Mouse (Mus musculus) intestine, embryonic 15.5 days (tissue): Measurements from ENCODE around the gene Hus1. TPM values are rescaled to one million over a fixed set of nuclear protein-coding genes. Genes with fewer than 3 reads are reported as not detected.
A peak's percentile ranks its signal among the peaks of the same experiment; 100 is the strongest.

Source experiments
- ATAC-seq: fragments of 200-750 bp; cut with Nextera tagmentation; 2 replicates; pipeline ENCODE4 v1.8.0; 2017; ENCODE audit warnings: moderate TSS enrichment, moderate library complexity
- H3K27ac ChIP-seq: fragments of 300-500 bp; sonication (generic); 2 replicates; pipeline ENCODE4 v1.5.1; 2015; ENCODE audit warnings: mild to moderate bottlenecking, inconsistent platforms
- H3K27me3 ChIP-seq: fragments of 300-500 bp; sonication (generic); replicated peaks from 2 replicates; pipeline ENCODE4 v1.6.1; 2015; ENCODE audit warnings: inconsistent platforms
- H3K36me3 ChIP-seq: fragments of 300-500 bp; sonication (generic); 2 replicates; pipeline ENCODE4 v1.6.1; 2015; ENCODE audit warnings: inconsistent platforms
- H3K4me1 ChIP-seq: fragments of 300-500 bp; sonication (generic); replicated peaks from 2 replicates; pipeline ENCODE4 v1.6.1; 2015; ENCODE audit warnings: inconsistent platforms
- H3K4me2 ChIP-seq: fragments of 300-500 bp; sonication (generic); replicated peaks from 2 replicates; pipeline ENCODE4 v1.6.1; 2015; ENCODE audit warnings: mild to moderate bottlenecking, inconsistent platforms
- H3K4me3 ChIP-seq: fragments of 300-500 bp; sonication (generic); replicated peaks from 2 replicates; pipeline ENCODE4 v1.5.1; 2015; ENCODE audit warnings: inconsistent platforms
- H3K9ac ChIP-seq: fragments of 300-500 bp; sonication (generic); 2 replicates; pipeline ENCODE4 v1.6.1; 2015; ENCODE audit warnings: inconsistent platforms
- H3K9me3 ChIP-seq: fragments of 300-500 bp; sonication (generic); 2 replicates; pipeline ENCODE4 v1.6.1; 2016; ENCODE audit warnings: inconsistent platforms
- WGBS: fragments of 180-500 bp; shearing (Covaris S2); methylation state at CpG from one replicate; pipeline ENCODE4 v1.1.7; 2015; 5-methylcytosine and 5-hydroxymethylcytosine counted together
- polyA plus RNA-seq: library from polyadenylated mRNA; unstranded; fragments of >200 nt; fragmentation: Nextera tagmentation; extraction: Ambion mirVana; gene quantifications from 2 replicates; pipeline ENCODE4 v1.2.1, GENCODE M21; 2015

Gene Hus1
- polyA plus RNA-seq, 1 experiment from 2014 or later = 14.1 TPM

GRCm38 (mm10) chr11:9024782-9025181 is 13.8 kb upstream of the Hus1 start:
- H3K36me3 ChIP-seq = no peaks in the 10 kb centered on the region
- no peak for ATAC-seq
- no peak overlapping the region for H3K9ac ChIP-seq
- no peaks in the 10 kb centered on the region for H3K9me3 ChIP-seq
- no peaks in the 10 kb centered on the region for H3K4me1 ChIP-seq
- H3K27me3 ChIP-seq = no peaks in the 10 kb centered on the region
- 77% methylated on average over 7 of the region's 7 CpGs for WGBS
- no peak overlapping the region for H3K4me3 ChIP-seq
- no peak overlapping the region for H3K4me2 ChIP-seq
- no peak overlapping the region for H3K27ac ChIP-seq

DNA sequence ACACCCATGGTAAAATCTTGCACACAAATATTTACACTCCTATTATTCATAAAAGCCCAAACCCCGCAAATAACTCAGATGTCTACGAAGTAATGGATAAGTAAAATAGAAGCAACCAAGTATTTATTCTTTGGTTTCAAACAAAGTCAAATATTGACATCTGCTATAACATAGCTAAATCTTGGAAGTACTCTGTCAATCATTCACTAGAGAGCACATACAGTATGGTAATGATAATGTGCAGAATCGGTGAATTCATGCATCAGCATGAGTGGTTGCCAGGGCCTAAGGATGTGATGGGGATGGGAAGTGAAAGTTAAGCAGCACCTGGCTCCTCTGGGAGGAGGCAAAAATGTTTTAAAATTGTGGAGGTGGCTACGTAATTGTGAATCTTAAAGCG is 9.2 kb upstream of the Hus1 start:
- Histone ChIP-seq H3K27ac (no peak overlapping the region), H3K4me3 (no peak overlapping the region), H3K4me2 (no peak overlapping the region), H3K27me3 (no peaks in the 10 kb centered on the region), H3K36me3 (no peaks in the 10 kb centered on the region), H3K4me1 (no peaks in the 10 kb centered on the region), H3K9me3 (no peaks in the 10 kb centered on the region), H3K9ac (no peak overlapping the region)
- 80% methylated on average over 5 of the region's 5 CpGs for WGBS
- no peak for ATAC-seq

GRCm38 (mm10) chr11:9018491-9019267 is 7.7 kb upstream of the Hus1 start:
- Histone ChIP-seq H3K27me3 (no peaks in the 10 kb centered on the region), H3K36me3 (no peaks in the 10 kb centered on the region), H3K9ac (no peak overlapping the region), H3K4me1 (no peaks in the 10 kb centered on the region), H3K9me3 (no peaks in the 10 kb centered on the region), H3K27ac (no peak overlapping the region), H3K4me3 (no peak overlapping the region), H3K4me2 (no peak overlapping the region)
- WGBS = 76% methylated on average over 6 of the region's 6 CpGs
- ATAC-seq = no peak

- Histone ChIP-seq H3K4me3 (no peak overlapping the region), H3K27me3 (no peaks in the 10 kb centered on the region), H3K4me2 (no peak overlapping the region), H3K36me3 (no peaks in the 10 kb centered on the region), H3K4me1 (0 out of 2 replicates have a peak, but pooled peaks cover 3% of the 10 kb centered on the region), H3K9me3 (no peaks in the 10 kb centered on the region), H3K9ac (no peak overlapping the region), H3K27ac (no peak overlapping the region)
- WGBS = 55% methylated on average over 3 of the region's 3 CpGs
- ATAC-seq = no peak
These were observed 3.7 kb upstream of the Hus1 start for GRCm38 (mm10) chr11:9014740-9015139.

GRCm38 (mm10) chr11:9011348-9011747 is 357 bp upstream of the Hus1 start:
- Histone ChIP-seq H3K9me3 (no peaks in the 10 kb centered on the region), H3K27ac (no peak overlapping the region), H3K4me3 (peak overlapping the region; percentile 80), H3K4me2 (peak overlapping the region; percentile 74), H3K9ac (peak overlapping the region; percentile 85), H3K4me1 (peaks cover 3% of the 10 kb centered on the region; the same call in 1 of the 2 replicates), H3K36me3 (0 out of 2 replicates have a peak, but pooled peaks cover under 1% of the 10 kb centered on the region), H3K27me3 (no peaks in the 10 kb centered on the region)
- 3% methylated on average over 3 of the region's 3 CpGs for WGBS
- ATAC-seq = peak; percentile 50

DNA sequence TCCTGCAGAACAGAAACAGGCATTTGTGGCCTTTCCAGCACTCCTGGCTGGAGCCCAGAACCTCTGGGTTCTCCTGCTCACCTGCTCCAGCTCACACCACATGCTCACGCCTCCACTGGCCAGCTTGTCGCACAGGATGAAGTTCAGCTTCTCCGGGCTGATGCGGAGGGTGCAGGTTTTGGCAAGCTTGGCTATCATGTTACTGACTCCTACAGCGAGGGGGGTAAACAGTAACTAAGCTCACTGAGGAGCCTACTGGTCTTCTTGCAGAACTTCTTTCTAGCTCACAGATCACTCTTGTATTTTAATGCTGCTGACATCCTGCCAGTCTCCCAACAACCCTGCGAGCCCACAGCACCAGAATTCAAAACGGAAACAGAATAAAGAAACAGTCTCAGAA is 575 bp downstream of the Hus1 start:
- Histone ChIP-seq H3K9ac (peak overlapping the region; percentile 85), H3K4me3 (peak overlapping the region; percentile 80), H3K4me2 (peak overlapping the region; percentile 74), H3K36me3 (0 out of 2 replicates have a peak, but pooled peaks cover 6% of the 10 kb centered on the region), H3K27me3 (no peaks in the 10 kb centered on the region), H3K27ac (peak overlapping the region; percentile 94), H3K9me3 (no peaks in the 10 kb centered on the region), H3K4me1 (peaks cover 3% of the 10 kb centered on the region; the same call in 1 of the 2 replicates)
- ATAC-seq = peak; percentile 57
- under 1% methylated on average over 7 of the region's 7 CpGs for whole genome bisulfite sequencing

DNA sequence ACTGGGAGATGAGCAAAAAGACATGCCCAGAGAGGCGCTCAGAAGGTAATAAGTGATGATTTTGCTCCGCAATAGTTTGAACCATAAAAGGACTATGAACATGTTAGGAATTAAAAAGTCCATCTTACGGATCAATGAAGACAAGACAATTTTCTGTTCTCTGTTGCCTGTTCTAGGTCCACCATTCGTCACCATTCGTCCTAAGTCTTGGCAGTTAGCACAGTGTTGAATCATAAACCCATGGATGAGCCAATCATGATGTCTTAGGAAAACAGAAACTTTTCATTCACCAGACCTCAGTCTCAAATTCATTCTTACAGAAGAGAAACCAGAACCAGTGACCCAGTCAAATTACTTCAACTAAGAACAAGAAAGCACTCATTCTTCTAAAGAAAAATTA is 2.2 kb downstream of the Hus1 start:
- no peak overlapping the region for H3K27ac ChIP-seq

GRCm38 (mm10) chr11:8988084-8988483 is 22.9 kb downstream of the Hus1 start:
- no peak overlapping the region for H3K4me3 ChIP-seq
- no peaks in the 10 kb centered on the region for H3K27me3 ChIP-seq
- H3K9me3 ChIP-seq = no peaks in the 10 kb centered on the region
- H3K4me1 ChIP-seq = peaks cover 8% of the 10 kb centered on the region; the same call in 1 of the 2 replicates
- 0 out of 2 replicates have a peak, but pooled peaks cover 4% of the 10 kb centered on the region for H3K36me3 ChIP-seq
- H3K9ac ChIP-seq = no peak overlapping the region
- H3K27ac ChIP-seq = no peak overlapping the region
- 72% methylated on average over 4 of the region's 4 CpGs for WGBS
- H3K4me2 ChIP-seq = no peak overlapping the region
- ATAC-seq = no peak

More for the DNA sequence above, 2.2 kb downstream of the Hus1 start:
- no peaks in the 10 kb centered on the region for H3K9me3 ChIP-seq
- 96% methylated on average over 5 of the region's 5 CpGs for WGBS
- ATAC-seq = no peak
- H3K36me3 ChIP-seq = peaks cover 13% of the 10 kb centered on the region
- H3K4me1 ChIP-seq = peaks cover 3% of the 10 kb centered on the region; the same call in 1 of the 2 replicates
- H3K9ac ChIP-seq = no peak overlapping the region
- no peaks in the 10 kb centered on the region for H3K27me3 ChIP-seq
- H3K4me2 ChIP-seq = no peak overlapping the region
- H3K4me3 ChIP-seq = no peak overlapping the region

GRCm38 (mm10) chr11:8986058-8986457 is 24.9 kb downstream of the Hus1 start:
- Histone ChIP-seq H3K9me3 (no peaks in the 10 kb centered on the region), H3K4me3 (no peak overlapping the region), H3K27me3 (no peaks in the 10 kb centered on the region), H3K27ac (no peak overlapping the region), H3K4me2 (no peak overlapping the region), H3K36me3 (no peaks in the 10 kb centered on the region), H3K9ac (no peak overlapping the region), H3K4me1 (peaks cover 8% of the 10 kb centered on the region; the same call in 1 of the 2 replicates)
- peak; percentile 78 for ATAC-seq

GRCm38 (mm10) chr11:8983237-8983861 is 27.6 kb downstream of the Hus1 start:
- Histone ChIP-seq H3K27ac (no peak overlapping the region), H3K4me2 (no peak overlapping the region), H3K4me3 (no peak overlapping the region), H3K36me3 (no peaks in the 10 kb centered on the region), H3K9ac (no peak overlapping the region), H3K4me1 (peaks cover 8% of the 10 kb centered on the region; the same call in 1 of the 2 replicates), H3K27me3 (no peaks in the 10 kb centered on the region), H3K9me3 (no peaks in the 10 kb centered on the region)
- WGBS = 28% methylated on average over 6 of the region's 6 CpGs
- ATAC-seq = peak; percentile 53; the same call in 1 of the 2 replicates

DNA sequence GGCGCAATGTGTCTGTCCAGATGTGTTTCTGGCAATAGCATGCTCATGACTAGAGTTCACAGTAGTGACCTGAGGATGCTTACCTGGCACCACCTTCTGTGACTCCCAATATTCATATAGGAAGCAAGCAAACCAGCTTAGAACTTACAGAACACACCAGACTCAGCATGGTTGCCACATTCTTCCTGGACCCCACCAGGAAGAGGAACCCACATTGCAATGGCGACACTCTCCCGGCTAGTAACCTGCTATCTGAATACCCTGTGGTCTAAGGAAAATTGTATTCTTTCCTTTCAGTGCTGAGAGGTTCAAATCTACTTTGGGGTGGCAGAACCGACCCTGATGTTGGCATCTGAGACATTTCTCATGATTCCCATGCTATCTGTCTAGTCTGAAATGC is 32.8 kb downstream of the Hus1 start:
- H3K4me1 ChIP-seq = 0 out of 2 replicates have a peak, but pooled peaks cover 3% of the 10 kb centered on the region
- 82% methylated on average over 4 of the region's 4 CpGs for WGBS

GRCm38 (mm10) chr11:8973166-8973565 is 37.8 kb downstream of the Hus1 start, which contains the start of gene Pkd1l1:
Gene Pkd1l1 (minus strand): TSS chr11:8973266.
- ATAC-seq = no peak
- H3K9ac ChIP-seq = no peak within 1 kb of the TSS
- H3K36me3 ChIP-seq = no peaks in the 10 kb centered on the region
- 0 out of 2 replicates have a peak, but pooled peaks cover 3% of the 10 kb centered on the region for H3K4me1 ChIP-seq
- no peak within 1 kb of the TSS for H3K4me3 ChIP-seq
- WGBS = 80% methylated on average over 3 of the region's 3 CpGs
- no peak within 1 kb of the TSS for H3K4me2 ChIP-seq
- H3K27me3 ChIP-seq = no peaks in the 10 kb centered on the region
- no peaks in the 10 kb centered on the region for H3K9me3 ChIP-seq
- no peak within 1 kb of the TSS for H3K27ac ChIP-seq

More for the DNA sequence above, 32.8 kb downstream of the Hus1 start:
- no peaks in the 10 kb centered on the region for H3K9me3 ChIP-seq
- no peak for ATAC-seq
- no peak overlapping the region for H3K9ac ChIP-seq
- no peak overlapping the region for H3K4me3 ChIP-seq
- no peak overlapping the region for H3K27ac ChIP-seq
- no peaks in the 10 kb centered on the region for H3K36me3 ChIP-seq
- H3K27me3 ChIP-seq = no peaks in the 10 kb centered on the region
- no peak overlapping the region for H3K4me2 ChIP-seq
